Mouse (Mus musculus): ENCODE measurements at regions not wholly inside any gene's neighbourhood (a gene's known extent, or its start where the extent isn't known, plus 50 kb on each side); places are given as distances from the start of the nearest gene placed in this dataset.

DNA sequence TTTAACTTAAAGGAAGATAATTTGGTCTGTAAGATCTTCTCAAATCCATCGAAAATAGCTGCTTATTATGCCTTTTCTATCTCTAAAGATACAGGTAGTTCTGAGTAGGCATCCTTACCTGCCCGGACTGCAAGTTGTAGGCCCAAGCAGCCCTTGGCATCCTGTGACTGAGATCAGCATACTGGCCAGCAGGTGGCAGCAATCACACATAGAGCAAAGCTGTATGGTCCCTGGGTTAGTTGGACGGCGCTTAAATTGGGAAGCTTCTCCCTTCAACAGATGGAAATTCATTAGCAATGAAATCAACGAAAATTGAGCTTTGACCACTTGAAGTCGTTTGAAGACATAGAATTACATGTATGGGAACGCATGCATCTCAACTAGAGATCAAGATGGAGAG lies 61.0 kb downstream of the Ccng2 start:
- peak; percentile 60 for DNase-seq

DNA sequence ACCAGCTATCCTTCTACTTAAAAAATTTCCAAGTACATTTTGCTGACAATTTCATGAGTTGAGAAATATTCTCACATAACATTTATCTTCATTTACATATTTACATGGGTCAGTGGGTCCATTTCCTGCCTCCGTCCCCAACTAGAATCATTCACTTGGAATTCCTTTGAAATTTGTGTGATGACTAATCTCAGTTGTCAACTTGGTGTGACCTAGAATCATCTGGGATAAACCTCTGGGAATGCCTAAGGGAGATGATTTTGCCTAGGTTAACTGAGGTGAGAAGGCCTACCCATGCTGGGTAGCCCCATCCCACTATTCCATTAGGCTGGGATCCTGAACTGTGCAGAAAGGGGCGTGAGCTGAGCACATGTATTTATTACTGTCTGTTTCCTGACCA lies 63.8 kb downstream of the Ccng2 start:
- DNase-seq = no peak

GRCm38 (mm10) chr5:93353101-93353500 lies 86.0 kb downstream of the Ccng2 start:
- no peak for DNase-seq
